Mouse (Mus musculus): ENCODE measurements around the gene Hoxa3.

Gene Hoxa3

GRCm38 (mm10) chr6:52180726-52181125 is 32.4 kb downstream of the Hoxa3 start:
- peak; percentile 3 to 13 for DNase-seq

DNA sequence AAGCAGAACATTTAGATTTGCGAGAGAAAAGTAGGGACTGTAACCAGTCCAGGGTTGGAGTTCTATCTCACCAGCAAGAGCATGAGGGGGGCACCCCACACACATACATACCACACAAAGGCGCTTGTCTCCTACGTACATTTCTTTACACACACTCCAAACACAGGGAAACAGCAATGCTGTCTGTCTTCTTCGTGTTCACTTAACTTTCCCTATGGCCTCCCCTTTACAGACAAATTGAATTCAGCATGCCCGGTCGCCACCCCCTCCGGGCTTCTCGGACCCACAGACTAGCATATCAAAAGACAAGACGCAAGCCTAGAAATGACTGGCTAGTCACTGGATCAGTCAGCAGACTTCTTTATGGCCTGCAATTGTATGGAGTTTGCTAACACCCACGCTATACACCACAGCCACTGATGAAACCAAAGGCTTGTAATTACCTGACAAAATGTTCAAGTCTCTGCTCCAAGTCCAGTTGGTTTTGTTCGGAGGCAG is 32.9 kb downstream of the Hoxa3 start:
- DNase-seq = peak; percentile 22 to 51

DNA sequence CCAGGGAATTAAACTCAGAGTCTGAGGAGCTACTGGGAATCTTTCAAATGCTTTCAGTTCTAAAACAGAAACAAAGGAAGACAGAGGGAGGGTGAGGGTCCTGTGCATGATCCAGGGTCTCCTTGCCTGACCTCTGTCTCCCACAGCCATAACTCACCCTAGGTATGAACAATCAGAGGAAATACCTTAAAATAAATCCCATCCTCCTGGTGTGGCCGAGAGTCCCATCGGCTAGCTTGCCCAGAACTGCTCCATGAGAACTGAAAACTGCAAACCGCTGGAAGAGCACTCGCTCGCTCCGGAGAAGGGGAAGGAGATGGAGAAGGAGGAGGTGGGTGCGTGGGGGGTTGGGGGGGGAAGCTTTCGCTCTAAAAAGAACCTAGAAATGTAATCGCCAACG is 33.4 kb downstream of the Hoxa3 start:
- peak; percentile 30 to 53 for DNase-seq

GRCm38 (mm10) chr6:52178918-52179665 is 34.0 kb downstream of the Hoxa3 start:
- DNase-seq = peak in 1 of 2 experiments; percentile 42

DNA sequence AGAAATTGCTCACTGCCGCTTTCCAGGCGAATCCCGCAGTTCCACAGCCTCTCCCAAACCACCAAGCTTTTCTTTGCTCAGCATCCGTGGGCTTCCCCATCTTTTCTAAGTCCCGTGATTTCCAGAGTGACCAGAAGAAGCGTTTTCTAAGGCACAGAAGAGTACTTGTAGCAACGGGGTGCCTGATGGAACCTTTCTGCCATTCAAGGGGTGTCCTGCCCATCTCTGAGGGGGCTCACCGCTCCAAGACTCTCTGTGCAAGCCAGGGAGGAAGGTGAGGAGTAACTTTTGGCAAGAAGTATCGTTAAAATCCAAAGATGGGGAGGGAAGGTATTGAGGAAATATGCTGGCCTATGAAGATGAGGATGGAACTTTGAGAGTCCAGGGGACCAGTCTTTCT is 35.3 kb downstream of the Hoxa3 start:
- no peak for DNase-seq

DNA sequence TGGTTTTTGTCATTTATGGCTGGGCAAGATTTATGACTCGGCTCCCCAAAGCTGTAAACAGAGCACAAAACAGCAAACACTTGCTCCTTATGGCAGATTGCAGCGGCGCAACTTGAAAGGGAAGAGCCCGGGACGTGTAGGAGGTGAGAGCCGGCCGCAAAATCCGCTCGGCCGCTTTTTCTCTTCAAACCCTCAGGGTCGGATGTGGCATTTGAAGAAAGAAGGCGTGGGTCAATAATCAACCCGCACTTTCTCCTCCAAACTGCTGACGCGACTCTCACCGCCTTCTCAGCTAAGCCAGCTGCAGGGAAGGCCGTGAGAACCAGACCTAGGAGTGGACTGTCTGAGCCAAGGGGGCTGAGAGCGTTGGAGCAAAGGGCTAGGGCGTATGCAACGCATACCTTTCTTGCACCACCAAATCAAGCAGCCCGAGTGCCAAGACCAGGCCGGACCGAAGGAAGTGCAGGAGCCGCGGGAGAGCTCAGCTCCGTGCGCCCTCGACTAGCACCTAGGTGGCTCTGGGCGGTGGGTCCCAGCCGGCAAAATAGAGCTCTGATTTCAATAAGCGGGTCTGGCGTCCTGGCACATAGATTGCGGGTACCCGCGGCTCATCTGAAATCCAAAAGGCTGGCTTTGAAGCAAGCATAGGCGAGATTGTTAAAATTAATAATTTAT is 35.9 kb downstream of the Hoxa3 start, which contains the start of gene 5730596B20Rik:
Gene 5730596B20Rik, plus strand, starts transcription at position 438 of the 675 bp plus-strand sequence.
- peak; percentile 79 to 87 for DNase-seq

DNA sequence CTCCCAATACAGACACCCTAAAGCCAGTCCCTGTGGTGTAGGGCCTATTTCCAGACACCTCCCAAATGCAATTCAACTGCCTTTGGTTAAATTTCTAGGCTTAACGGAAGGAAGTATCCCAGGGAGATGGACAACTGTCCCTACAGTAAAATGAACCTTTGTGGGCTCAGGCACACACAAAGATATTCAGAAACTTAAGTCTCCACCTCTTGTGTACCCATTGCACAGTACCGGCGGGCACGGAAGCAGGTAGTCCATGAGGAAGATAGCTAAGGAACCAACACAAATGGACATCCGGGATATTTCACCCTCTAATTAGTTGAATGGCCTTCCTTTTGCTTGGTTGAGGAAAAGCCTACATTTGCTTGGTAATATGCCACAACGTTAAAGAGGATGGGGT is 36.7 kb downstream of the Hoxa3 start:
- DNase-seq = peak in 1 of 2 experiments; percentile 54

- DNase-seq = peak; percentile 82 to 89
These were observed 37.3 kb downstream of the Hoxa3 start for GRCm38 (mm10) chr6:52175864-52176263.

DNA sequence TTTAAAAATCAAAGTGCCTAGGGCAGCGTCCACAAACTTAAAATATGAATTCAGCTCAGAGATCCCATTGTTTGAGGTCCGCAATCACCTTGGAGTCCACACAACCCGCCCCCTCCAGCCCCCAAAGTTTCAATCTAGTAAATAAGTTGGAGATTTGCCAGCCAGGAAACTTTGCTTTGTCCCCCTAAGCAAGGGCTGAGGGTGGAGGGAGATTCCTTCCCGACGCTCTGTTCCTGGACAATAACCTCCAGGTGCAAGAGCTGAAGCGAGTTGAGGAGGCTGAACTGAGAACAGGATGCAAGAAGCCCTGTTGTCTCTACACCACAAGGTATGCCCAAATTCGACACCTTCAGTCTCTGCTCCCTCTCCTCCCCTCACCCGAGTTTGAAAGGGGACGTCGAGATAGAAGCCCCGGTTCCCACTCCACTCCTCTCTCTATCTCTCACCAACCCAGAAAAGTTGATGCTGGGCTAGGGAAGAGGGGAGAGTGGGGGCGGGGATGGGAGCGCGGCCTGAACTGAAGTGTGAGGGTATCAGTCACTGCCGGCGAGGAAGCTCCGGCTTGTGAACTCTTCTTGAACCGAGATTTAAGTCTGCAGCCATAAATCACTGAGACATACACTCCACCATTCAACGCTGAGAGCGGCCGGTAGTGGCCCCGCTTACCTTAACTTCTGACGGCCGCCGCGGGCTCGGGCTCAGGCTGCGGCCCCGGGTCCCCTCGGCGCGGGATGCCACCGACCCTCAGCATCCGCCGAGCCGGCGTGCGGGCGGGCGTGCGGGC is 38.0 kb downstream of the Hoxa3 start:
- DNase-seq = peak; percentile 83 to 89

DNA sequence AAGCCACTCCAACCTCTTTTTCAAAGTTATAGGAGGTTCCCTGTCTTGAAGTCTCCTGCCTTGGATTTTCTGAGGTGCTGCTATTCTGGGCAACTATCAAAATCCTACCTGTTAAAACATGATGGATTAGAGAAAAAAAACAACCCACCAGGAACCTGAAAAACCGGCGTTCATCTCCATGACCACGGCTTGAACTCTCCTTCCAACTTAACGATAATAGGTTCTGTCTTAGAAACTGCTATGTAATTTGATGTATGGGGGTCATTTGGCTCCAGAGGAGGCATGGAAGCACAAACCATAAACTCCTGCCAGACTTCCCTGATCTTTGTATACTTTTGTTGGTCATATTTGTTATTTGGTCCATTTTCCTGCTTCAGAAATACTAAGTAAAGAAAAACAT is 39.5 kb downstream of the Hoxa3 start:
- DNase-seq = peak in 1 of 2 experiments; percentile 18

DNA sequence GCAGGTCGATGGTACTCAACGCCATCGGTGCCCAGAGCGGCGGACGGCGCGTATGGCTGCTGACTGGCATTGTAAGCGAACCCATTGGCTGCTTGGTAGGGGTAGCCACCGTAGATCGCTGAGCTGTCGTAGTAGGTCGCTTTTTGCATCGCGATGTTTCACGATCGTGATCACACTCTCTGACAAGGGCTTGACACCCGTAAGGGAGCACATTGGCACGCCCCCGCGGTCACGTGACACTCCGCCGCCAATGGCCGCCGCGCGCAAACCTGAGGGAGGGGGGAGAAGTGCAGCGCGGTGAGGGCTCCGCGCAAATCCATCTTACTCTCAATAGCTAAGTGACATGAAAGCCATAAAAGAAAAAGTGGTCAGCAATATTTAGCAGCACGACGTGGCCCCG is 40.6 kb downstream of the Hoxa3 start:
- peak; percentile 98 to 99 for DNase-seq

- peak; percentile 47 to 69 for DNase-seq
These were observed 41.2 kb downstream of the Hoxa3 start for GRCm38 (mm10) chr6:52171938-52172337.

DNA sequence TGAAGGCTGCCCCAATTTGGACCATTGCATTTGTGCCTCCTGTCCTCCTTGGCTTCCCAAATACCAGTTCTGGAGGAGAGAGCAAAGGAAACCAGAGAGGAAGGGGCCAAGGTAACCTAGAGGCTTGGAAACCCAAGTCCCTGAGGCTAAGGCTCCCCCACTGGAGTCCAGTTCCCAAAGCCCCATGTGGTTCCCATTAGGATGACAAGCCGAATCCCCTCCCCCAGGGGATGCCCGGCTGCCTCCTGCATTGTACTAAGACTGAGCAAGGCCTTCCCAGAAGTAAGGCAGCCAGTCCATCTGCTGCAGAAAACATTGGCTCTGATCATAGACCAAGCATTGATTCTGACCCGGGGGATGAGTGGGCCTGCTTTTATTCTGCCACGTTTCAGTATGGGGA is 41.8 kb downstream of the Hoxa3 start:
- peak; percentile 68 to 76 for DNase-seq

GRCm38 (mm10) chr6:52170898-52171223 is 42.3 kb downstream of the Hoxa3 start:
- DNase-seq = no peak

- DNase-seq = peak; percentile 68 to 80
These were observed 42.8 kb downstream of the Hoxa3 start for GRCm38 (mm10) chr6:52170166-52170897.

- DNase-seq = peak; percentile 29 to 52
These were observed 43.5 kb downstream of the Hoxa3 start for GRCm38 (mm10) chr6:52169499-52170165.

DNA sequence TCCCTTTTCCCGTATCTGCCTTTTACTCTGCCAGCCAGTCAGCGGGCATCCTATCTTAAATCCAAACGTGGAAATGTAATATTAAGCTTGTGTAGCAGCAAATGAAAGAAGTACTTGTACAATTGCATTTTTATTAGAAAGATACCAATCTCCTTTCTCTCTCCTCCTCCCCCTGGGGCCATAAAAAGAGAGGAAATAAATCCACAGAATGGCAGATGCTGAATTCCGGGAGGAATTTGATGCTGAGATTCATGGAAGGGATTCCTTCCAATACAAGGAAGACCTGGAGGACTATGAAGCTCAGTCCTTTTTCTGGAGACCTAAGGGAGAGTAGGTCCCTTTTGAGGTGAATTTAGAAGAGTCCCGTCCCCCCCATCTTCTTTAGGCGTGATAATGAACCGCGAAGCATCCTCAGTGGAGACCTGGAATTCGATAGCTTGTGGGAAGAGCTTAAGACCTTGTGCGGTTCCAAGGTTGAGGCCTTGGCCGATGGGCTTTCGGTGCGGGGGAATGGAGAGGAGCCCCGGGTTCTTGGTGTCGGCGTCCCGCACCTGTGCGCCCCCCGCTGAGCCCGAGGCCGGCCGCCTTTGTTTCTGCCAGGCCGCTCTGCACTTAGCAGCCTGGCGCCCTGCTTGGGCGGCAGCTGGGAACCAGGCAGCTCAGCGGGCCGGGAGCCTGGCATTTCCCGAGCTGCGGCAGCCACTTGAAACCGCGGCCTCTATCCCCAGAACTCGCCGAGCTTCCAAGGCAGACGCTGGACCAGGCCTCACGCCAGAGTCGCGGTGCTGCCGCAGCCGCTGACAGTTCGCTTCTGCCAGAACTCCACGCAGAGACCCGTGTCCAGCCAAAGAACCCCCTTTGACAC is 44.7 kb downstream of the Hoxa3 start:
- peak; percentile 67 to 76 for DNase-seq

GRCm38 (mm10) chr6:52167736-52168161 is 45.4 kb downstream of the Hoxa3 start:
- DNase-seq = peak in 1 of 2 experiments; percentile 30

DNA sequence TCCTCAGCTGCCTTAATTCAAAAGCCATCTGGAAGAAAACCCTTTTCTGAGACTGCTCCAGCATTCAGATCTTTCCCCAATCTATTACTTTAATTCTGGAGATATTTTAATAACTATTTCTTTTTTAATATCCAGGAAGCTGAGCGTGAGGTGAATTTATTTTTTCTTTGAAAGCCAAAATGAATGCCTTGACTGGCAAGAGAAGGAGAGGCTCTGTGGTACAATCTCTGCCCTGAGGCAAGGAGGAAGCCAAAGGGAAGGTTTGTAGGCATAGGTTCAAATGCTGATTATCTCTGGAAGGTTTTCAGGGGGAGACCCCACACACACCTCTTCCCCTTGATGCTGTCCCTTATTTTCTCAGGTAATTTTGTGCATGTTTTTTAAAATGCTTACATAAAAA is 46.0 kb downstream of the Hoxa3 start:
- DNase-seq = no peak

- DNase-seq = peak in 1 of 2 experiments; percentile 50
These were observed 46.6 kb downstream of the Hoxa3 start for GRCm38 (mm10) chr6:52166431-52167077.
